Mouse (Mus musculus) c-Kit-positive CD71-positive TER-119-positive erythroid progenitor cells, embryonic 14.5 days (primary cell): Measurements from ENCODE around the gene Itgad.
"Not testable (repeated sequence)": the region's sequence is repeated elsewhere in the genome, so short reads cannot be mapped to it uniquely, and the experiment has no call there.

Source experiments
- DNase-seq: peaks from one replicate; pipeline ENCODE4 v3.0.0-alpha.2; 2013; ENCODE audit warnings: low spot score

The Itgad gene

DNA sequence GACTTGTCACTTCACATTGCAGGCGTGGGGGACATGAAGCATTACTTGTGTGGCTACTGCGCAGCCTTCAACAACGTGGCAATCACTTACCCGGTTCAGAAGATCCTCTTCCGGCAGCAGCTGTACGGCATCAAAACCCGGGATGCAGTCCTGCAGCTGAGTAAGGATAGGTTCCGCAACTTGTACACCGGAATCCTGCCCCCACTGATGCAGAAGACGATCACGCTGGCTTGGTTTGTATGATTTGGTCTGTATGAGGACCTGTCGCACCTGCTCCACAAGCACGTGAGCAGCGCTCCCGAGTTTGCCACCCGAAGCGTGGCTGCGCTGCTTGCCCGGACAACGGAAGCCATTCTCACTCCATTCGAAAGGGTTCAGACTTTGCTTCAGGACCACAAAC, at the start of gene Itgad:
Gene Itgad (plus strand): TSS at position 301 of the 400 bp plus-strand sequence.
- no peak for DNase-seq

DNA sequence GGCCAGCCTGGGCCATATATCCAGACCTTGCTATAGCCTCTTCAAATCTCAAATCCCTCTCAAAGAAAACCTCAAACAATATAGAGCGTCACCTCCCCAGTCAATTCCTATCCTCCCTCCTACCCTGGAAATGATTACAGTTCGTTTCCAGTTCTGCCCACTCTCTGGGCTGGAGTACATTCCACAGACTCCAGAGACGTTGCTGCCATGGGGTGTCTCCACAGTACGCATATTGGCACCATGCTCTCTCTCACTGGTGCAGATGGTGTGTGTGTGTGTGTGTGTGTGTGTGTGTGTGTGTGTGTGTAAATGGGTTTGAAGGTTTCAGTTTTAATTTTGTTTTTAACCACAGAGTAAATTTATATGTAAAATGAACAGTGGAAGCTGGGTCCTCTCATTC, 48.9 kb upstream of the Itgad start:
- no peak for DNase-seq

DNA sequence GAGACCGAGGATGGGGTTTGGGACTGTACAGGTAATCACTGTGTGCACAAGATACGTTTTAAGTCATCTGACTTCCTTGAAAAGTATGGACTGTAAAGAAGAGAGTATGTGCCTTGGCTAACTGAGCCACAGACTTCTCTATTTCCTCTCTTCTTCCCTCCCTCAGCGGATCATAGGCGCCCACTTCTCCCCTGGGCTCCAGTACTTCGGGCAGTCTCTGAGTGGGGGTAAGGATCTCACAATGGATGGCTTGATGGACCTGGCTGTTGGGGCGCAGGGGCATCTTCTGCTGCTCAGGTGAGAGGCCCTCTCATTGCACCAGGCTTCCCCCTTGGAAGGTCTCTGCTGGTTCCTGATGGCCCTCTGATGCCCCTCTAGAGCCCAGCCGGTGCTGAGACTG, 46.7 kb upstream of the Itgad start:
- no peak for DNase-seq

DNA sequence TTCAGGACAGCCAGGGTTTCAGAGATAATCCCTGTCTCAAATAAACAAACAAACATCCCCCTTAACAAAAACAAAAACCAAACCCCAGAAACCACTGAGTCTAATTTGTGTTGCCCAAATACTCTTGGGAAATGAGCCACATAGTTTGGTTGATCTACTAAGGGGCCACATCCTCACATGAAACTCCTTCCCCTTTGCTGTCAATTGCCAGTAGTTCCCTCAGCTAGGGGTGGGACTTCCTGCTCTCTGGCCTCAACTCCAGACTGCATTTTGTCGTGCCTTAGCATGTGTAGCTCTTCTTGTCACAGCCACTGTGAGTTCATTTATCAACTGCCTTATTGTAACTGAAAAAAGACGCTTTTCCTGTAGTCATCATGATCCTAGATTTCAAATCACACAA, 43.9 kb upstream of the Itgad start:
- DNase-seq, result no peak

DNA sequence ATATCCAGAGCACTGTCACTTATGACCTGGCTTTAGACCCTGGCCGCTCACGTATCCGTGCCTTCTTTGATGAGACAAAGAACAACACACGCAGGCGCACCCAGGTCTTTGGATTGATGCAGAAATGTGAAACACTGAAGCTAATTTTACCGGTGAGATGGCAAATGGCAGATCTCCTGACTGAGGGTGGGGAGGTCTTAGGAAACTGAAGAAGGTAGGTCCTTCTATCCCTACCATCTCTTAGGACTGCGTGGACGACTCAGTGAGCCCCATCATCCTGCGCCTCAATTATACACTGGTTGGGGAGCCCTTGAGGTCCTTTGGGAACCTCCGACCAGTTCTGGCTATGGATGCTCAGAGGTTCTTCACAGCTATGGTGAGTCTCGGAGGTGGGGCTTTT, 42.0 kb upstream of the Itgad start:
- DNase-seq, result no peak

DNA sequence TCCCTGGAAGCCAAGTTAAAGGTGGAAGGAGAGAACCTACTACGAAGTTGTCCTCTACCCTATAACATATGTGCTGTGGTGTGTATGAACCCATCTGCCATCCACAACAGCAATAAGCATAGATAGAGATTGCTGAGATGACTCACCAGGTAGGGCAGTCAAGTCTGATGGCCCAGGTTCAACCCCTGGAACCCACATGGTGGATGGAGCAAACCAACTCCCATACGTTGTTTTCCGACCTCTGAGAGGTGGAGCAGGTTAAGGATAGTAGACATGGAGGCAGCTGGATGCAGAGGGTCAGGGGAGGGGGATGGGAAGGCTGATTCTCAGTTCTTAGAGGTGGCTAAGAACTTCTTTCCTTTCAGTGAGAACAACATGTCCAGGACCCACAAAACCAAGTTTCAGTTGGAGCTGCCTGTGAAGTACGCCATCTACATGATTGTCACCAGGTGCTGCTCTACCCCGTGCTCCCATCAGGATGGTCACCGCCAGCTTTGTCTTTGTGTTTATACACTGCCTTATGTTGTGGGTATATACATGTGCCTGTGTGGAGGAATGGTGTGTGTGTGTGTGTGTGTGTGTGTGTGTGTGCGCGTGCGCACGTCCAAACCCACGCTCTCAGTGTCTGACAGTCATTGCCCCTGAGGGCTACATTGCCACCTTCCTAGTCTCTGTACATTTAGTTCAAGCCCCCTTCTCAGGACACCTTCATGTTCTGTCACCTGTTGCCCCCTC, 39.6 kb upstream of the Itgad start:
- no peak for DNase-seq

DNA sequence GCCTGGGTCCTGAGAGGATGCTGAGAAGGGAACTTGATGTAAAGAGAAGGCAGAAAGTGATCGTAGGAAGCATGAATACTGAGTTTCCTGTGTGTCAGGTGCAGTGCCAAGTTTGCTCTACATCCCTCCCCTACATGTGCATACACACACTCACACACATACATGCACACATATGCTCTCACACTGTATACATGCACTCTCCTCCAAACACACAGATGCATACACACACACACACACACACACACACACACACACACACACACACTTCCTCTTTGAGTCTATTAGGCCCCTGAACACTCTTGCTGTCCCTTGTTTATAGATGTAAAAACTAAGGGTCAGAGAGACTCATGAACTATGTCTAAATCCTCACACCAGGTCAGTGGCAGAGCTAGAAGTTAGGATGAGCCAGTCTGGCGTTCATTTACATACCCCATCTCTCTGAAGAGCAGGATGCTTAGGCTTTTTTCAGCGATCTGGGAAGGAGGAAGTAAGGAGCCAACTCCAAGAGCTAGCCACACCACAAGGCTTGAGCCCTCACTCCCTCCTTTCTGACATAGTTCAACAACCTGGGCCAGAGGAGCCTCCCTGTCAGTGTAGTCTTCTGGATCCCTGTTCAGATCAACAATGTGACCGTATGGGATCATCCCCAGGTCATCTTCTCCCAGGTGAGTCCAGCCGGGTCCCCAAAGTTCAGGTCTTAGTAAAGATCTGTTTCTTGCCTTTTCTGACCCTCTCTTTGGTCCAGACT, 38.8 kb upstream of the Itgad start:
- no peak for DNase-seq

DNA sequence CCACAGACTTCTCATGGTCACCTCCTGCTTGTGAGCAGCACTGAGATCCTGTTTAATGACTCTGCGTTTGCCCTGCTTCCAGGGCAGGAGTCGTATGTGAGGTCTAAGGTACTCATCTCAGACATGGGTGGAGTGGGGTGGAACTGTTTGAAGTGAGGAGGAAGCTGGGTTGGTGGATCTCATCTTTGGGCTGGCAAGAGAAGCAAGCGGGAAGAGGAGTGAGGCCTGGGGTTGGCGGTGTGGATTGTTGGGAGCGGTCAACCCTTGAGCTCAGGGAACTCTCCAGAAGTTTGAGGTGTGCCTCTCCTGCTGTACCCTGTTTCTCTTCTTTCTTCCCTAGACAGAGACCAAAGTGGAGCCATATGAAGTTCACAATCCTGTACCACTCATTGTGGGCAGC, 37.8 kb upstream of the Itgad start:
- no peak for DNase-seq

DNA sequence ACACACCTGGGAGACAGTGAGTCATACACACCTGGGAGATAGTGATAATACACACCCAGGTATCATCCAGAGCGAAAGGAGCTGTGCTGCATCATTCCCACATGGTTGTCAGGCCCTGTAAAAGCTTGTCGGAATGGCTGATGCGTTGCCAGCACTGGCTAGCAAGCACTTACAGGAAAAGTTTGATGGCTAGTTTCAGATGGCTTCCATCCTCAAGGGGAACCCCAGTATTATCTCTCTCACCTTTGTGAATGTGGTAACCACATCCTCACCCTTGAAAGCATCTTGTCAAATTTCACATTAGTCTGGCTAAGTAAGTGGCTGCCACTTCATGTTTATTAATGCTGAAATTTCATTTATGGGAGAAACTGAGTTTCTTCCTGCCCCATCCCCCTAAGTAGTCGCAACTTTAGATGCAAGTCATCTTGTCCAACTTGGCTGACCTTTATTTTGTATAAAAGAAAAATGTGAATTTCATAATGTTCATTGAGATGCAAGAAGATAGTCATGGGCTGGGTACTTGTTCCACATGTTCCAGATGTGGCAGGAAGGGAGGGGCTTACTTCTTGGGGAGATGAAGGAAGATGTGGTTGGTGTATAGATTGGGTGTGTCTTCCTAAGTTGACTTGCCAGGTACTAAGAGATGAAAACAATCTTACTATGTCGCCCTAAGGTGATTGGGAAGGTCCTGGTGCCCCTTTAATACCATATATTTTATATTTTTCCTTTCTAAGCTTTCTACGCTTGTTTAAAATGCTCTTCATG, 34.3 kb upstream of the Itgad start:
- no peak for DNase-seq

DNA sequence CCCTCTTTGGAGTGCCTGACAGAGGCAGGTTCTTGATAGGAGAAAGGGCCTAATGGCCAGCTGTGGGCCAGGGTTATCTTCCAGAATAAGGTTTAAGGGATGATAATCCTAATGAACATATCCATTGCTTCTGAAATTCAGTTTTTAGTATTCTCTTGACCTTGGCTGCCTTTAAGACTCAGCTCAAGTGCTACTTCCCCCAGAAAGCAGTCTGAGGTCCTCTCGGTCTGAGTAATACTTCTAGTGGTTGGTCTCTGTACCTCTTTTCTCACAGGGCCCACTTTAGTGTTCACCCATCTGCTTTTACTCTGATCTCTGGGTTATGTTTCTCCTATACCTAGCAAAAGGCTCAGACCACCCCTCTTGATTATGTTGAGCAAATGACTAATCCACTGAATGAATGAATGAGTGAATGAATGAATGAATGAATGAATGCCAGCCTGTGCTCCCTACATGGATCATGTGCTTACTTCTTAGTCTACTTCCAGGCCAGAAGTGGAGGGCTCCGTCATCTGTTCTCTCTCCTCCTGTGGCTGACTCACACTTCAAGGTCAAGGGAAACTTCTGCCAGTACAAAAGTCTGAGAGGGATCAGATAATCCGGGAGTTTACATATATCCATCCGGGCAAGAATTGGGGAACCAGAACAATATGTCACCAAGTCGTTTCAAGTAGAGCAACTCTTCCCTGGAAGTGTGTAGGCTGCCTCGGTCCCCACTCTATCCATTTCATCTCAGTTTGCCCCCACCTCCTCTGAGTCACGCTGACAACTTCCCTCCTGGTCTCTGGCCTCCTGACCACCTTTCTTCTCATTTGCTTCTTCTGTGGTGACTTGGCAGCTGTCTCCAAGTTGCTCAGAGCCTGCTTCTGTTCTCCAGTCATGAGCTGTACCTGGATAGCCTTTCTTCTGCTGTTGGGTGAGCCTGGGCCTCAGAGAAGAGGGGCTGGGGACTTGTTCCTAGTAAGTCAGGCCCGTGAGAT, 25.1 kb upstream of the Itgad start, which contains the start of gene Itgax:
Gene Itgax (plus strand): TSS at position 807 of the 980 bp plus-strand sequence.
- no peak for DNase-seq

DNA sequence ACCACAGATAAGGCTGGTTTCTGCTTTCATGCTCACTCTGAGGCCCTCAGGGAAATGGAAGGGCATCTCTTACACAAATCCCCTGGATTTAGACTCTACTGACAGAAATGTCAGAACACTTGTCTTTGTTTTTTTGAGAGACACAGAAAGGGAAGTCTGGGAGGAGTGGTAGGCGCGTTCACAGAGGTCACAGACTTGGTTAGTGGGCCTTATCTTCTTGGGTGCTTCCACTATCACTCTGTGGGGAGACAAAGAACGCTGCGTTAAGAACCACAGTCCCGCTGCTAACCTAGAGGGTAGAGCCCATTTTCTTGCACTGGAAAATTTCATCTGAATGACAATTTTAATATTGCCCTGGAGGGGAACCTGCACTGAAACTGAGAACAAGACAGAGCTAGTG, 22.0 kb upstream of the Itgad start:
- DNase-seq, result no peak

DNA sequence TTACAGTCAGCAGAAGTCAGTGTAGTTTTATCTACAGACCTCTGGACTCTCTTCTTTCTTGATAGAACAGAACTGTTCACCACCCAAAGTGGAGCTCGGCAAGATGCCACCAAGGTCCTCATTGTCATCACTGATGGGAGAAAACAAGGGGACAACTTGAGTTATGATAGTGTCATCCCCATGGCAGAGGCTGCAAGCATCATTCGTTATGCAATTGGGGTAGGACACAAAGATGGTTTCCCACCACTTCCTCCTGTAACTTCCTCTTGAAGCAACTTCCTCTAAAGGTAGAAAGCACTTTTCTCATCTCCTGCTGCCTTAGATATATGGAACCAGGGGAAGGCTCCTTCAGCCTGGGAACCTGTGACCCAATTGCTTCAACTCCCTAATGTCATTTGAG, 20.6 kb upstream of the Itgad start:
- DNase-seq, result no peak

DNA sequence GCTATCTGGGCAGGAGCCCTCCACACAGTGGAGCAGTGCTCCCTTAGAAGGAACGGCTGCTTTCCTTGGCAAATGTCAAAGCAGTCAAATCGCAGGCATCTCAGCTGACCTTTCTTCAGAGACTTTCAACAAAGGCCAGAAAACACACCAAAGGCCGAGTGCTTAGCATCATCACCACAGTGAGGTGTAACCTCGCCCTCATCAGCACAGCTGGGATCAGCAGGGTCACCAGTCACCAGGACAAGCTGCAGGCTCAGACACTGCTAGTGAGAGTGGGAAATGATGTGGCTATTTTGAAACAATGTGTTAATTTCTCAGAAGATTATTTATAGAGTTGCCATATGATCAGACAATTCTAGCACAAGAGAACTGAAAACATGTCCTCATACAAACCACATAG, 17.2 kb upstream of the Itgad start:
- no peak for DNase-seq

DNA sequence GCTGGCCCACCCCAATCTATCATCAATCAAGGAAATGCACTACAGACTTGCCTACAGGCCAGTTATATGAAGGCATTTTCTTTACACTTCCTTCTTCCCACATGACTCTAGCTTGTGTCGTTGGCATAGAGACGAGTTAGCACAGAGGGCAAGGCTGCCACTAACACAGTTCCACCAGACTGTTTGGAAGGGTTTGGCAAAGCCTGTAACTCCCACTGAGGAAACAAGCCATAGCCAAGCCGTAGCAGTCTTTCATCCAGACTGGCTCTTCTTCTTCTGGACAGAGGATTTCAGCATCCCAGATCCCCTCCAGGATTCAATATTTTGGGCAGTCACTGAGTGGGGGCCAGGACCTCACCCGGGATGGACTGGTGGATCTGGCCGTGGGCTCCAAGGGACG, 14.6 kb upstream of the Itgad start:
- DNase-seq, result no peak

DNA sequence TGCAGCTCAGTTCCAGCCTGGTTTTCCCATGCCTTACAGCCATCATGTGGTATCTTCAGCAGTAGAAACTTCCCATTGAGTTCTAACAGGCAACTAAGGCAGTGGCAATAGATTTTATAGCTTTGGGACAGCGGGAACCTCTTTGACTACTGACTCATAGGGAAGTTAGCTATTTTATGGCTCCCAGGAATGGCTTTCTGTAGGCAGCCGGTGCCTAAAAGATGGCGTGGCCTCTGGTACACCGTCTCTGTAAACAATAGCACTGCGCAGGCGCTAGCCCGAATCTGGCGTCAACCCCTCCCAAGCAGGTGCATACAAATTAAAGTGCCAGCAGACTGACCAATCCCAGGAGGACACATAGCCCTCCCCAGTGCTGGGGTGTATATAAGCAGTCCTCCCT, 3.2 kb upstream of the Itgad start:
- no peak for DNase-seq

DNA sequence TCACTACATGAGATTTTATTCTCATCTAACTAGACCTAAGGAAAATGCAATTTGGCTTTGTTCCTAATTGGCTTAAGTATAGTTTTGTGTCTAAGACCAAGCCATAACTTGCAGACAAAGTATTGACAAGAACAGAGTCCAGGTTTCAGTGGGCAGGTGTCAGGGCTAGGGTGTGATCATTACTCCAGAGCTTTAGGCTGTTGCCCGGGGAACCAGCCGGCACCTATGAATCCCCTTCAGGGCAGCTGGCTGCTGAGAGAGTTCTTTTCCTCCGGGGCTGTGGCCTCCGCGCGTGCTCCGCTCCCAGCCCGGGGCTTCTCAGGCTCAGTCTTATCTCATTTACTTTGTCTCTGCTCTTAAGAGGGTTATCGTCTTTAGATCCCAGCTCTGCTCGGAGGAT, 748 bp downstream of the Itgad start:
- DNase-seq, result no peak

DNA sequence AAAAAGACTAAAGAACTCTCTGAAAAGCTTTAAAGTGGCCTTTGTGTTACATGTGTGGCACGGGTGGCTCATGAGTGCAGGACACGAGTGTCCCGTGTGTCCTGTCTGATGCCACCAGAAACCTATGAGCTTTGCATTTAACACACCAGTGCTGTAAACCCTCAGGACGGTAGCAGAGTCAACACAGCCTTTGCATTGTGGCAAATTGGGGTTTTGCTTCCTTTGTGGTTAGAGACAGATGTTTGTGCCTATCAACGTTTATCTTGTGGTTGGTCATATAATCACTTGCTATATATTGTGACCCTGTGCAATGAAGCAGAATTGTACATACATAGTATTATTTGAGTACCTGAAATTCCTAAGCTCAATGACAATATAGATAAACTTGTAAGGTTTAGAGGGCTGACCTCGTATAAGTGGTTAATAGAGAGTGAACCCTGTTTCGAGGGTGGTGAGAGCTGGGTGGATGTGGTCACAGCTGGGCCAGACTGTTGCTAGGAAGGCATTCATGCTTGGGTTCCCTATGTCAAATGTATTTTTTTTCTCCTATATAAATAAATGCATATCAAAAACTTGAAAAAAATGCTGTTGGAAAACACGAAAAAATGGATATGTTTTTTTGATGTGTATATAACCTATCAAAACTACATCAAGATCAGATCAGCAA, 4.6 kb downstream of the Itgad start:
- DNase-seq, result not testable (repeated sequence)

DNA sequence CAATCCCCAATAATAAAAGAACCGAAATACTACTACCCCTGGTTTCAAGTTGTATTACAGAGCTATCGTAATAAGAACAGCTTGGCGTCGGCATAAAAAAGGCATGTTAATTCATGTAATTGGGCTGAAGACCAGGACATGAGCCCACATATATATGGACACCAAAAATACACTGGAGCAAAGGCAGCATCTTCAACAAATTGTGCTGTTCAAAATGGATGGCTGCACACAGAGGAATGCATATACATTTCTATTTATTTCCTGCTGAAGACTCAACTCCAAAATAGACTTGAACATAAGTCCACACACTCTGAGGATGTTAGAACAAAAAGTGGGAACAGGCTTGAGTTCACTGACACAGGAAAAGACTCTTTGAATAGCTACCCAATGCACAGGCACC, 9.8 kb downstream of the Itgad start:
- DNase-seq, result no peak

DNA sequence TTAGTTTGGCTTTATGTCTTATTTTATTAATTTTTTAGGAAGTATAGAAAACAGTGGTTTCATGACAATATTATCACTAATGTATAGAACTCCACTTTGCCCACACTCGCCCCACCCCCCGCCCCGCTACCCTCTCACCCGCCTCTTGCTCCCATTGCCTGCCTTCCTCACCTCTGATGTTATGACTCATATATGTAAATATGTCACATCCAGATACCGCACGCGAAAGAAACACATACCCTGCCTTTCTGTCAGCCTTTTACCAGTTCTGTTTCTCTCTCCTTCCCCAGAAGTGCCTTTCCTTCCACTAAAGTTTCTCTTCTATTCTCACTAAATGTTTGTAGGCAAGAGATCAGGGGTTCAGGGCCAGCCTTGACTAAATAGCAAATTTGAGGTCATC, 12.2 kb downstream of the Itgad start:
- no peak for DNase-seq

DNA sequence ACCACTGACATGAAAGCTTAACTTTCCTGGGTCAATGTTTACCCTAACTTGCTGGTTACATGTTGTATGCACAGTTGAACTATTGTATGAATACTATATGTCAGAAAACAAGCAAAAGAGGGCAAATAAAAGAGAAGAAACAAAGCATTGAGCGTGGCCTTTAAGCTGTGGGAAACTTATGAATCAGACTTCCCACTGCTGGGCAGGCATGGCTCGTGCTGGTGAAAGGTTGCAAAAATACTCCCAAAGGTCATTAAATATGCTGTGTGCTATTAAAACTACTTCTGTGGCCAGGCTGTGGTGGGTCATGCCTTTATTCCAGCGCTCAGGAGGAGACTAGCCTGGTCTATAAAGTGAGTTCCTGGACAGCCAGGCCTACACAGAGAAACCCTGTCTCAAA, 15.8 kb downstream of the Itgad start:
- no peak for DNase-seq

DNA sequence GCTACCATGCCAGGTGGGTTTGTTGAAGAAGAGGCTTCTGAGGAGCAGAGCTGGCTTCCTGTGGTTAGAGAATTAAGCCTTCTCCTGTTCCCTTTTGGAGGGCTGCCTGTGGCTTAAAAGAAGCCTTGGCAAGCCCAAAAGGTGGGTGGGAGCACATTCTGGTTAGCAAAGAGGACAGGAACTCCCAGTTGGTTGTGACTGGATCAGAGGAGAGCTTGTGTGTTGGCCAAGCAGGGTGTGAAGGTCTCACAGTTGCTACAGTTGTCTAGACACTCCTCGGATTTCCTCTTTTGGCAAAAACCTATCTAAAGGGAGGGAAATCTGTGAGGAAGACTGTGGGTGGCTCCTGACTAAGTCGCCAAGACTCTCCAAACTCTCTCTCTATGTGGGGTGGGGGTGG, 24.2 kb downstream of the Itgad start:
- DNase-seq, result no peak
